Mouse (Mus musculus) stomach, postnatal 0 days (tissue): Measurements from ENCODE around the gene Gstp3.

Experiments used
- CTCF ChIP-seq: IDR thresholded peaks from 2 replicates; pipeline ENCODE4 v1.5.1; 2016; ENCODE audit warnings: antibody characterized with exemption, low read depth, mild to moderate bottlenecking, moderate library complexity
- EP300 ChIP-seq: optimal IDR thresholded peaks from 2 replicates; pipeline ENCODE3; 2016; ENCODE audit warnings: antibody characterized with exemption

GRCm38 (mm10) chr19:4056727-4057126 lies 2.6 kb downstream of the Gstp3 start:
- no peak for TF ChIP-seq CTCF
- TF ChIP-seq EP300, result no peak
